Mouse (Mus musculus) erythroblast, adult 5-6 weeks (primary cell): Measurements from ENCODE around the gene Mafb. TPM values are rescaled to one million over a fixed set of nuclear protein-coding genes. Genes with fewer than 3 reads are reported as not detected.

Experiments
- ATAC-seq: replicated peaks from 2 replicates; pipeline ENCODE4 v1.8.0; 2016; ENCODE audit warnings: moderate number of reproducible peaks, mild to moderate bottlenecking, moderate TSS enrichment, inconsistent platforms; ENCODE audit not compliant: poor library complexity, low FRiP score, severe bottlenecking
- total RNA-seq, 2 experiments: library from RNA; stranded (forward) in 1 of 2; stranded (reverse) in 1 of 2; fragments of 150-400 nt in 1 of 2; fragments of 200-764, 138-1000 nt in 1 of 2; gene quantifications; 2 replicates each; pipeline versions ENCODE4 v1.2.3 to v1.2.4; 2015 to 2017; ENCODE audit warnings: low replicate concordance in 2 of 2

Mafb gene
- total RNA-seq, 2 experiments from 2014 or later = 3.2 to 5.4 TPM

- ATAC-seq = no peak
Observed at GRCm38 (mm10) chr2:160365107-160365911, 1.6 kb downstream of the Mafb start.

- ATAC-seq = no peak
Observed at GRCm38 (mm10) chr2:160364666-160365065, 2.2 kb downstream of the Mafb start.

GRCm38 (mm10) chr2:160364128-160364650, 2.7 kb downstream of the Mafb start:
- no peak for ATAC-seq

GRCm38 (mm10) chr2:160363201-160363600, 3.7 kb downstream of the Mafb start:
- ATAC-seq = no peak

GRCm38 (mm10) chr2:160361442-160362121, 5.3 kb downstream of the Mafb start:
- no peak for ATAC-seq

- ATAC-seq = no peak
Observed at GRCm38 (mm10) chr2:160360234-160360874, 6.5 kb downstream of the Mafb start.

- ATAC-seq = no peak
Observed at GRCm38 (mm10) chr2:160358896-160359295, 8.0 kb downstream of the Mafb start.

GRCm38 (mm10) chr2:160357442-160357841, 9.4 kb downstream of the Mafb start:
- no peak for ATAC-seq

- ATAC-seq = no peak
Observed at GRCm38 (mm10) chr2:160356132-160356531, 10.7 kb downstream of the Mafb start.

- ATAC-seq = no peak
Observed at GRCm38 (mm10) chr2:160354319-160354718, 12.5 kb downstream of the Mafb start.

GRCm38 (mm10) chr2:160353581-160353980, 13.3 kb downstream of the Mafb start:
- ATAC-seq = no peak

- no peak for ATAC-seq
Observed at GRCm38 (mm10) chr2:160351038-160351574, 15.8 kb downstream of the Mafb start.

GRCm38 (mm10) chr2:160349578-160349977, 17.3 kb downstream of the Mafb start:
- ATAC-seq = no peak

GRCm38 (mm10) chr2:160348796-160349195, 18.1 kb downstream of the Mafb start:
- no peak for ATAC-seq

GRCm38 (mm10) chr2:160348072-160348604, 18.7 kb downstream of the Mafb start:
- no peak for ATAC-seq

GRCm38 (mm10) chr2:160345644-160346043, 21.2 kb downstream of the Mafb start:
- no peak for ATAC-seq

- ATAC-seq = no peak
Observed at GRCm38 (mm10) chr2:160340121-160340520, 26.7 kb downstream of the Mafb start.

GRCm38 (mm10) chr2:160339595-160339994, 27.3 kb downstream of the Mafb start:
- ATAC-seq = no peak

GRCm38 (mm10) chr2:160336053-160336452, 30.8 kb downstream of the Mafb start:
- ATAC-seq = no peak

GRCm38 (mm10) chr2:160335043-160335442, 31.8 kb downstream of the Mafb start:
- no peak for ATAC-seq
